Mouse (Mus musculus) testis, postnatal 14 days (tissue): ENCODE measurements around the gene Tcf25.
"Not testable (repeated sequence)": the region's sequence is repeated elsewhere in the genome, so short reads cannot be mapped to it uniquely, and the experiment has no call there.

Experiments
- DNase-seq: peaks from one replicate; pipeline ENCODE4 v3.0.0; 2021; ENCODE audit warnings: low spot score

The Tcf25 gene

DNA sequence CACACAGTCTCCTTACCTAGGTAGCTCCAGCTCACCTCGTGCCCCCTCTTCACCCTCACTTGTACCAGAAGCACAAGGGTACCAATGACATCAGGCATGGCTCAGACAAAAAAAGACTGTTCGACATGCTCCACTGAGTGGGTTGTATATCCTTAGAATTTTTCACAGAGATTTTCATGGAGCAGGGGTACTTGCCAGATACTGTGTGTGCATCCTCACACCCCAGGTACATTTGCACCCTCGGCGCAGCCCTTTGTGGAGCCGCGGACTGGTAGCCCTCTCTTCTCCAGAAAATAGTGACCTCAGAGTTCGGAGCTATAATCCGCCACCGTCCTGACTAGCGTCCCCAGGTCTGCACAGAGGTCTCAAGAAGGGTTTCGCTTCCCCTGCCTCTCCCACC lies 37.2 kb downstream of the Tcf25 start:
- DNase-seq = no peak

DNA sequence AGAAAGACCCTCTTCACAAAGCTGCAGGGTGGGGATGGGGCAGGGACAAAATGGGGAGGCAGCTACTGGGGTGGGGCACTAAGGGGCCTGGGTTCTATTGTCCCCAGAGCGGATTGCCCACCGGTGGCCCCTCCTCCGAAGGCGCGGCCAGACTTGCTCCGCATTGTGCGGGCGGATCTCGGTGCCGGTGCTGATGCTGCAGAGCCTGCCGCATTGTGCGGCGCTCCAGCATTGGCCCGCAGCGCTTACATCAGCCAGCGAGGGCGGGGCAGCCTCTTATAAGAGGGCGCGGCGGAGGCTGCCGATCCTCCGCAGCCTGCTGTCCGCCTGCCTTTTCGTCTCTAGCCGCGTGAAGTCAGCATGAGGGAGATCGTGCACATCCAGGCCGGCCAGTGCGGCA lies 37.7 kb downstream of the Tcf25 start, which contains the start of gene Tubb3:
Gene Tubb3, plus strand, starts transcription at position 179 of the 400 bp plus-strand sequence.
- DNase-seq = peak; percentile 72

DNA sequence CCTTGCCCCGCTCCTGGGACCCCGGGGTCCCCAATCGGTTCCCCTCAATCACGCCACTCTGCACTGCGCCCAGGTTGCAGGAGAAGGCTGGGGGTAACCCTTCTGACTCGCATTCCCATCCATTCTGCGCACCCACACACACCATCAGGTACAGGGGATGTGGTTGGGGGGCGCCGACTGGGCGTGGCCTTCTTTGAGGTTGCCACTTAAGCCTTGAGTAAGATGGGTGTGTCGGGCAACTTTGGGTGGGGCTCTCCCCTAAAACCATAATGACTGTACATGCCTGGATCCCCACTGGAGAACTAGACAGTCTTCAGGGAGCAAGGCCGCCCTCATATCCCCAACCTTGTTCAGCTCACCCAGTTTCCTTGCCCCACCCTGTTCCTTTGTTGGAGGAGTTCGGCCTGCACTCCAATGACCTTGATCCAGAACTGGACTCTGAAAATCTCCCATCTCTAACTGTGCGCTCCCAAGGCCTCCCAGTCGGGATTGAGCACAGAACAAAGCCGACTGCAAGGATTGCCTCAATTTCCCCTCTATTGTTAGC lies 38.3 kb downstream of the Tcf25 start:
- DNase-seq = no peak

DNA sequence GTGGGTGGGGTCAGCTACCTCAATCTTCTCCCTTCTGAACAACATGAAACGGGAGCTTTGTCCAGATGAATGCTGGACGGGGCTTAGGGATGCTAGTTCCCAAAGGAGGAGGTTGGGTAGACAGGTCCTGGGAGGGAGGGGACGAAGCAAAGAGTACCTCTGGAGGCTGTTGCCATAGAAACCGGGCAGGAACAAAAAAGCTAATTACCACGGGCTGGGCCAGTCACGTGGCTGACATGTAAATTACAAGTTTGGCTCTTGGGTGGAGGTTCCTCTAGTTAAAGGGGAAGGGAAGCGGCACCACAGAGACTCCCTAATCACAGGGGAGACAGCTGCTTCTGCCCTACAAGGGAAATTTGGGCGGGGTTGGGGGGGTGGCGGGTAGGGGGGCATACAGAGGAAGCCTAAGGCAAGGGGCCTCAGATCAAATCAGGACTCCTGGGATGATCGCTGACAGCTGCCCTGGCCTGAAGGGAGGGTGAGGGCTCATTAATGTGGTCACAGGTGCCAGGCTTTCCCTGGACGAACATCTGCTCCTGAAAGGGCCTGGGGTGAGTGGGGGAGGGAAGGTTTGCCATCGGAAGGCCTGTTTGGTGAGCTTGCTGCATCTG lies 39.1 kb downstream of the Tcf25 start:
- DNase-seq = no peak

DNA sequence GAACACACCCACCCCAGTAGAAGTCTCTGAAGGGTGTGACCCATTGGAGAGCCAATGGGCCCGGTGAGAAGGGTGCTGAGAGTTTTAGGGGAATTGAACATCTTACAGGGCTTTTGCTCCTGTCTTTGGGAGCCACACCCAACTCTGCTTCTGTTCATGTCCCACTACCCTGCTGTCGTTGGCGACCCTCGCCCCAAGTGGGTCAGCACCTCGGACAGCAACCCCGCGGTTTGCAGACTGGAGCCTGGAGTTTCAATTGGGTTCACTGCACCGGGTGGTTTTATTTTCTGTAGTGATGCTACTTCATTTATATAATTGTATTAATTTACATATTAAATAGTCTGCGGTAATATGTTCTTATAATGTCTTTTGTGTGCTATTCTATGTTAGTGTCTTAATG lies 40.7 kb downstream of the Tcf25 start:
- DNase-seq = no peak

DNA sequence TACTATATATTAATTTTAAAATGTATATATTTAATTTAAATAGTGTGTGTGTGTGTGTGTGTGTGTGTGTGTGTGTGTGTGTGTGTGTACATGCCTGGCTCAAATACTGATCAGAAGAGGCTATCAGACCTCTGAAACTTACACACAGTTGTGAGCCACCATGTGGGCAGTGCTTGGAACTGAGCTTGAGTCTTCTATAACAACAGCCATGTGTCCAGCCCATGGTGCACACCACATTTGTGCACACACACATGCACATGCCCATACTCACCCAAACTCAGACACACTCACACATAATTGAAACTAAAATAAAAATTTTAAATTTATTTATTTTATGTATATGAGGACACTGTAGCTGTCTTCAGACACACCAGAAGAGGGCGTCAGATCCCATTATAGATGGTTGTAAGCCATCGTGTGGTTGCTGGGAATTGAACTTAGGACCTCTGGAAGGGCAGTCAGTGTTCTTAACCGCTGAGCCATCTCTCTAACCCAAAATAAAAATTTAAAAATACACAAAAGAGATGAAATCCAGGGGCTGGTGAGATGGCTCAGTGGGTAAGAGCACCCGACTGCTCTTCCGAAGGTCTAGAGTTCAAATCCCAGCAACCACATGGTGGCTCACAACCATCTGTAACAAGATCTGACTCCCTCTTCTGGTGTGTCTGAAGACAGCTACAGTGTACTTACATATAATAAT lies 41.6 kb downstream of the Tcf25 start:
- not testable (repeated sequence) for DNase-seq

DNA sequence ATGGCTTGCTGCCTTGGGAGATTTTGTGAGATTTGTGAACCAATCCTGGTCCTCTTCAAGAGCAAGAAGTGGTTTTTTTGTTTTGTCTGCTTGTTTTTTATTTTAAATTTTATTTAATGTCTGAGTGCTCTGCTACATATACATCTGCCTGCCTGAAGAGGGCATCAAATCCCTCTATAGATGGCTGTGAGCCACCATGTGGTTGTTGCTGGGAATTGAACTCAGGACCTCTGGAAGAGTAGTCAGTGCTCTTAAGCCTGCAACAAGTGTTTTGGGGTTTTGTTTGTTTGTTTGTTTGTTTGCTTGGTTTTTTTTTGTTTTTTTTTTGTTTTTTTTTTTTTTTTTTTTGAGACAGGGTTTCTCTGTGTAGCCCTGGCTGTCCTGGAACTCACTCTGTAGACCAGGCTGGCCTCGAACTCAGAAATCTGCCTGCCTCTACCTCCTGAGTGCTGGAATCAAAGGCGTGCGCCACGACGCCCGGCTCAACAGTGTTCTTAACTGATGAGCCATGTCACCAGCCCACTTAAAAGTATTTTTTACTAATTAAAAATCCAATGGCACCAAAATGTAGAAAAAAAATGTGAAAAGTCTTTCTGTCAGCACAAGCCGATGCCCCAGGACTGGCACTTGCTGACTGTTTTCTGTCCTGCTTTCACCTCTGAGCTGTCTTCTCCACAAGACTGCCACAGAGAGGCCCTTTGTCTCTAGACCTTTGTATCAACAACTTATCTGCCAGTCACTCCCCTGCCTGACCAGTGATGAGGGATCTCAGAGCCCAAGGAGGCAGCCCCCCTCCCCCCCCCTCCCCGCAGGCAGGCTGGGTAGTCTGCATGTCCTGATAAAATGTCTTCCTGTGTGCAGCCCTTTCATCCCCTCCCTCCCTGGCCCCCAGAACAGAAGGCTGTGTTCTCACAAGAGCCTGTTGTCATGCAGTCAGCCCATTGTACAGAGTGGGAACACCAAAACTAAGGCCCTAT lies 42.7 kb downstream of the Tcf25 start:
- peak; percentile 74 for DNase-seq

DNA sequence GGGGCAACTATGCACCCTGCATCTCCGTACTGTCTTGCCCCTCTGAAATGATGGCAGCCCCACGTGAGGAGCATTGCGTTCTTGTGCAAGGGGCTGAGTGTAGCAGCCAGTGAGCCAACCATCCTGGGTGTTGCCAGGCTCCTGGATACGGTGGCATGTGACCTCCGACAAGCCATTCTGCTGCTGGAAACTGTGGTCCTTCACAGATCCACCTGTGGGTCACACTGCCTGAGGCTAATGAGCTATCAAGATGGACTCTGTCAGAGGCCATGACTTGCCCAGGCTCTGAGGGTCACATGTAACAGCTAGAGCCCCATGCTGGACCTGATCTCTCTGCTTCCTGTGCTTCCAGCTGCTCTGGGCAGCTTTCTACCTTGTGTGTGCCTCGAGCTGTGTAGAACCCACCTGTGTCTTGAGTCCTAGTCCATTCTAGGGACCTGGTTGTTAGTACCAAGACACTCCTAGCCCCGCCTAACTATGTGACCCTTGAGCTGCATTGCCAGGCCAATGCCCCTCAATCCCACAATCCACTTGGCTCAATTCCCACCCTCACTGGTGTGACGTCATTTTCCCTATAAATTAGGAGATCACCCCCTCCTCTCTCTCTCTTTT lies 43.5 kb downstream of the Tcf25 start:
- DNase-seq = no peak

DNA sequence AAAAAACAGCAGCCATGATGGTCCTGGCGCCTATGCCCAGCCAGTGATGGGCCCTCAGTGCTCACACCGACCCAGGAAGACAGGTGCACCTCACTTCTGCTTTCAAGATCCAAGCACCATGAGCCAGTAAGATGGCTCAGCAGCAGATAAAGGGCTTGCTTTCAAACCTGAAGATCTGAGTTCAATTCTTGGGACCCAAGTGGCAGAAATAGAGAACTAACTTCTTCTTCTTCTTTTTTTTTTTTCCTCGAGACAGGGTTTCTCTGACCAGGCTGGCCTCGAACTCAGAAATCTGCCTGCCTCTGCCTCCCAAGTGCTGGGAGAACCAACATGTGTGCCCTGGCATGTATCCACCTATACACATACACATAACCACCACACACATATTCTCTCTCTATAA lies 46.2 kb downstream of the Tcf25 start:
- no peak for DNase-seq

DNA sequence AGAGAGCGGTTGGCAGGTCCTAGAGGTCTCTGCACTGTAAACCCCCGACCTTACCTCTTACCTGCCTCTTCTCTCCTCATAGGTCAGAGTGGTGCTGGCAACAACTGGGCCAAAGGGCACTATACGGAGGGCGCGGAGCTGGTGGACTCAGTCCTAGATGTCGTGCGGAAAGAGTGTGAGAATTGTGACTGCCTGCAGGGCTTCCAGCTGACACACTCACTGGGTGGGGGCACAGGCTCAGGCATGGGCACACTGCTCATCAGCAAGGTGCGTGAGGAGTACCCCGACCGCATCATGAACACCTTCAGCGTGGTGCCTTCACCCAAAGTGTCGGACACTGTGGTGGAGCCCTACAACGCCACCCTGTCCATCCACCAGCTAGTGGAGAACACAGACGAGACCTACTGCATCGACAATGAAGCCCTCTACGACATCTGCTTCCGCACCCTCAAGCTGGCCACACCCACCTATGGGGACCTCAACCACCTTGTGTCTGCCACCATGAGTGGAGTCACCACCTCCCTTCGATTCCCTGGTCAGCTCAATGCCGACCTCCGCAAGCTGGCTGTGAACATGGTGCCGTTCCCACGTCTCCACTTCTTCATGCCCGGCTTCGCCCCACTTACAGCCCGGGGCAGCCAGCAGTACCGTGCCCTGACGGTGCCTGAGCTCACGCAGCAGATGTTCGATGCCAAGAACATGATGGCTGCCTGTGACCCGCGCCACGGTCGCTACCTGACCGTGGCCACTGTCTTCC lies 47.1 kb downstream of the Tcf25 start:
- no peak for DNase-seq

DNA sequence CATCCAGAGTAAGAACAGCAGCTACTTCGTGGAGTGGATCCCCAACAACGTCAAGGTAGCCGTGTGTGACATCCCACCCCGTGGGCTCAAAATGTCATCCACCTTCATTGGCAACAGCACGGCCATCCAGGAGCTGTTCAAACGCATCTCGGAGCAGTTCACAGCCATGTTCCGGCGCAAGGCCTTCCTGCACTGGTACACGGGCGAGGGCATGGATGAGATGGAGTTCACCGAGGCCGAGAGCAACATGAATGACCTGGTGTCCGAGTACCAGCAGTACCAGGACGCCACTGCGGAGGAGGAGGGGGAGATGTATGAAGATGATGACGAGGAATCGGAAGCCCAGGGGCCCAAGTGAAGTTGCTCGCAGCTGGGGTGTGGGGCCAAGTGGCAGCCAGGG lies 47.8 kb downstream of the Tcf25 start:
- DNase-seq = no peak

DNA sequence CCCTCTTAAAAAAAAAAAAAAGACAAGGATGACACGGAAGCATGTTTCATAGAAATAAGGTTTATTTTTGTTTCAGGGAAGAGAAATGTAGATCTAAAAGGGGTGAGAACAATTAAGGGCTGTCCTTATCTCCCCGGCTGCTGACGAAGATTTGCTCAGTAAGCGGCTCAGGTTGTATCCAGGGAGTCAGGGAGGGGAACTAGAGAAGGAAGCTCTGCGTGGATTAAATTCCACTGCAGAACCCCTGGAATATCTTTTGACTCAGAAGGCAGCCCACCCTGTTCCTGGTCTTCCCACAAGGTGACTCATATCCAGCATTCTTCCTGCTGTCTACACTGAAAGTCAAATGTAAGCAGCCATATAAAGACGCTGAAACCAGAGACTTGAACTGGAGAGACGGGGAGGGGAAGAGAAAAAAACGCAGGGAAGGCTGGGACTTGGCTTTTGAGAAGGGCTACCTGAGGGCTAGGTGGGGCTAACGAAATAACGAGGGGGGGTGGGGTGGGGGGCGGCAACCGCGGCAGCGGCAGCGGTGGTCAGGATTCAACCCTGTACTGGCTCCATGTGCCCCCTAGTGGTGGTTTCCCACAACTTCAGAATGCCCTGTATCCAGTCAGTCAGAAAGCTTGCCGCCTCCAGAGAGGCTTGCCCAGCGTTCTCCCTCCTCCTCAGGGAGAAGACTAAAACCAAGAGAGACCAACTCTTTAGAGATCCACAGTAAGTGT lies 48.7 kb downstream of the Tcf25 start:
- peak; percentile 64 for DNase-seq

DNA sequence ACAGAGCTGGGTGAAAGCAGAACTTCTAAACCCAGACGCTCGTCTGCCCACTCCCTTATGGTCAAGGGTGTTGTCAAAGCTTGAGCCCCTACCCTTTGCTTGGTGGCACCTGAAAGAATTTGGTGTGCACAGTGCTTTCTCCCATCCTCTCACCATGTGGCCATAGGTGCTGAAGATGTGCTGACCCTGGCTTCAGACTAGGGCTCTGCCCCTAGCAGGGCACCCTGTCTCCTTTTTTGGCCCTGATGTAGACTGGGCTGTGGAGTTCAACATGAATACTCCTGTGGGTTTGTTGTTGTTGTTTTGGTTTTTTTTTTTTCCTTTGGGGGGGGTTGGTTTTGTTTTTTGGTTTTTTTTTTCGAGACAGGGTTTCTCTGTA lies 49.2 kb downstream of the Tcf25 start:
- DNase-seq = no peak

DNA sequence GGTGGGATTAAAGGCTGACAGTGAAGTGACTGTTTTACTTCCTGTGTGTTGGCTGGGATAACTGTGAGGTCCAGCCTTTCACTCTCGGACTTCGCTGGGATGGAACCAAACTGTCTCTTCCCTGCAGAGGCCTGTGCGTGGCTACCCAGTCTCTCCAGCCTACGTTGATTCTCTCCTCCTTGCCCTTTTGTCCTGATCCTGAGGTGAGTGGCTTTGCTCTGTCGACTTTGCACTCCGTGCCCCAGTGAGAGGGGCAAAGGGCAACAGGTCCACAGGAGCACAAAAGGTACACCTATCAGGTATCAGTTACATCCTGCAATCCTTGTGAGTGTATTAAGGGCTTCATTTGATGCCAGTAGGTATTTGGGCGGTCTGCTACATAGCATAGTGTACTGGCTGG lies 49.9 kb downstream of the Tcf25 start, which contains the start of gene Def8:
Gene Def8, plus strand, starts transcription at position 87 of the 400 bp plus-strand sequence.
- no peak for DNase-seq

DNA sequence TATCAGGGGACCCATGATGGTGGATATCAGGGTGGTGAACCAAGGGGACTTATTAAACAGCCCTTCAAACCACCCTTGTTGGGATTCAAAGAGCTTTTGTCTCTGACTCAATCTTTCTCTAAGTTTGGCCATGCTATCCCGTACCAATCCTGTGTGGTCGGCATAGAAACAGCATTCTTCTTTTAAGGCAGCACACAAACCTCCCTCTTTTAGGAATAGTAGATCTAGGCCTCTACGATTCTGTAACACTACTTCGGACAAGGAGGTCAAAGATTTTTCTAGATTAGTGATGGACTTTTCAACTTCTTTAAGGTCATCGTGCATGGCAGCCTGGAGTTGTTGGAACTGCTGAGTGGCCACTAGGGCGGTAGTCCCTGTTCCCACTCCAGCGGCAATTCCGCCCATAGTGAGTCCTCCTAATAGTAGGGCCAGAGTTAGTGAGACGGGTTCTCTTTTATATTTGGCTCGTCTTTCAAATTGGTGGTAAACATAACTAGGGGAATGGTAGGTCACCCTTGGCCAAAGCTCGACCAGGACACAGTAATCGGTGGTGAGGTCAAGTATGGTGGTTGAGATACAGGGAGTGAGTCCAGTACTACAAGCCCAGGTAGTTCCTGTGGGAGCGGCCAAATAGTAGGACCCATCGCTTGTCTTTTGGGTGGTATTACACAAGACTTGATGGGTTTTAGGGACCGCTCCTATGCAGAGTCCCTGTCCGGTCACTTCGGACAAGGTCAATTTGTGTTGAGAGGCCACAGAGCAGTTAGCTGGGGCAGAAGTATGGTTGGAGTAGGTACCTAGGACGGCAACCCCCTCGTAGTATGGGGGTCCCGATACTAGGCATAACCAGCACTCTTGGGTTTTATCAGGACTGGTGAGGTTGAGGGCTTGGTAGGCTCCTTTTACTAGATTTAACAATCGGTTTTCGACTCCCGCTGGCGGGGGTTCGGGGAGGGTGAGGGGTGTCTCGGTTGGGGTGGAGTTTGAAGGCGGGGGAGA lies 53.3 kb downstream of the Tcf25 start:
- DNase-seq = no peak

DNA sequence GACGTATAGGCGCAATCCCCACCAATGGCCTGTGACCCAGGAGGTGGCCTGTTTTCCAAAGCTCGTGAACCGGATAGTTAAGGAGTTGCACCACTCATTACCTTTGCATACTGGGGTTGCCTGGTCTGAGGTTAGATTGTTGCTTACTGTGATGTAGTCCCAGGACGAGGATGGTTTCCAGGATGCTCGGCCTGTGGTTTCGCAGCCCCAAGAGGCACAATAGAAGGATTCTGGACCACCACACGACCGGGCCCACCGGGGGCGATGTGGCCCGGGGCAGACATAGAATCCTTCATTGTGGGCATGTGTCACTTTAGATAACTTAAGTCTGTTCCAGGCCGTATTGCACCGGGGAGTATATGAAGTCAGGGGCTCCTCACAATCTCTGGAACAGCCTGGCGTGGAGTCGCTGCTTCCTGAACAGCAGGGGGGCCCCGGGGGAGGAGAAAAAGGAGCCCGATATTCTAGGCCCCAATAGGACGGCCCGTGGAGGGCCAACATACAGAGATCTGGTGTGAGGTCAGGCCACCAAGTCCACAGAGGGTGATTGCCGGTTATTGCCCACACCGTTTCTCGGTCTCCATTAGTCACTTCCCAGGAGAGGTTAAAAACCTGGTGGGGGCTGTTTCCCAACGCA lies 54.2 kb downstream of the Tcf25 start:
- DNase-seq = no peak

DNA sequence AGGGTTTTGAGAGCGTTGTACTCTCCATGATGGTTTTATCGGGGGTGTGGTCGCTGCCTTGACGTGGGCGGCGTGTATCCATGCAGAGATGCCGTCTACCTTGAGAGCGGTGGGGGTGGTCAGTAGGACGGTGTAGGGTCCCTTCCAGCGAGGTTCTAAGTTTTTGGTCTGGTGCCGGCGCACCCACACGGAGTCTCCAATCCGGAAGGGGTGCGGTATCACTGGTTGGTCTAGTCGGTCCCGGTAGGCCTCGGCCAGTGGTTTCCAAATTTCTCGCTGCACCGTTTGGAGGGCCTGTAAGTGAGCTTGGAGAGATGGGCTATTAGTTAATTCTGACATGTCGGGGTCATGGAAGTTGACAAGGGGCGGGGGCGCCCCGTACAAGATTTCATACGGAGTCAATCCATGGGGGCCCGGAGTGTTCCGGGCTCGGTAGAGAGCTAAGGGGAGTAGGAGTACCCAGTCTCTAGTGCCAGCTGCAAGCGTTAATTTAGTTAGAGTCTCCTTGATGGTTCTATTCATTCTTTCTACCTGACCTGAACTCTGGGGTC lies 54.9 kb downstream of the Tcf25 start:
- DNase-seq = no peak

DNA sequence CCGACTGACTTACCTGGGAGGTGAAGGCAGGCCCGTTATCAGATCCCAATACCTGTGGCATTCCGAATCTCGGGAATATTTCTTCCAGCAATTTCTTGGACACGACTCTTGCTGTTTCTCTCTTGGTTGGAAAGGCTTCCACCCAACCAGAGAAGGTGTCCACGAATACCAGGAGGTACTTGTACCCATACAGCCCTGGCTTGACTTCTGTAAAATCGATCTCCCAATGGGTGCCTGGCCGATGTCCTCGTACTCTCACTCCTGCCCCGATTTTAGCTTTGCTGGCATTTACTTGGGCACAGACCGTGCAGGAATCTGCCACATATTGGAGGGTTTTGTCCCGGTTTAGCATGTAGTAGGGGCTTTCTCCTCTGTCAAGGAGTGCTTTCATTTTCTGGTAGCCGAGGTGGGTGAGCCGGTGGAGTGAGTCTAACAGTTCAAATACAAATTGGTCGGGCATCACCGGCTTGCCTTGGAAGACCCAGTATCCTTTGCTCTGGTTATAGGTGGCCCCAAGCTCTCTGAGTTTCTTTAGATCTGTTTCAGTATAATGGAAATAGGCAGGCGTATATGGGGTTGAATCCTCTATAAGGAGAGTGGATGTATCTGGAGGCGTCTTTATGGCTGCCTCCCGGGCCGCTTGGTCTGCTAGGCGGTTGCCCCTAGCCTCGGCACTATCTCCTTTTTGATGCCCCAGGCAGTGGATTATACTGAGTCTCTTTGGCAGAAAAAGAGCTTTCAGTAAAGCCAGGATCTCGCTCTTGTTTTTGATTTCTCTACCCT lies 55.6 kb downstream of the Tcf25 start:
- DNase-seq = no peak
